Mouse (Mus musculus) neural tube, embryonic 15.5 days (tissue): Measurements from ENCODE around the gene Auh. TPM values are rescaled to one million over a fixed set of nuclear protein-coding genes. Genes with fewer than 3 reads are reported as not detected.

Source experiments
- ATAC-seq: fragments of 200-750 bp; cut with Nextera tagmentation; 2 replicates; pipeline ENCODE4 v1.8.0; 2017; ENCODE audit warnings: mild to moderate bottlenecking, moderate TSS enrichment, moderate library complexity; ENCODE audit not compliant: low FRiP score
- H3K27ac ChIP-seq: fragments of 300-500 bp; sonication (generic); replicated peaks from 2 replicates; pipeline ENCODE4 v1.5.1; 2015; ENCODE audit warnings: mild to moderate bottlenecking, inconsistent platforms
- H3K27me3 ChIP-seq: fragments of 300-500 bp; sonication (generic); replicated peaks from 2 replicates; pipeline ENCODE4 v1.6.1; 2015; ENCODE audit warnings: inconsistent platforms
- H3K36me3 ChIP-seq: fragments of 300-500 bp; sonication (generic); 2 replicates; pipeline ENCODE4 v1.6.1; 2015; ENCODE audit warnings: inconsistent platforms
- H3K4me1 ChIP-seq: fragments of 300-500 bp; sonication (generic); 2 replicates; pipeline ENCODE4 v1.6.1; 2015; ENCODE audit warnings: inconsistent platforms
- H3K4me2 ChIP-seq: fragments of 300-500 bp; sonication (generic); 2 replicates; pipeline ENCODE4 v1.6.1; 2015; ENCODE audit warnings: inconsistent platforms, mild to moderate bottlenecking, moderate library complexity
- H3K4me3 ChIP-seq: fragments of 300-500 bp; sonication (generic); replicated peaks from 2 replicates; pipeline ENCODE4 v1.5.1; 2015; ENCODE audit warnings: mild to moderate bottlenecking, inconsistent platforms
- H3K9ac ChIP-seq: fragments of 300-500 bp; sonication (generic); replicated peaks from 2 replicates; pipeline ENCODE4 v1.6.1; 2015; ENCODE audit warnings: mild to moderate bottlenecking, inconsistent platforms
- H3K9me3 ChIP-seq: fragments of 300-500 bp; sonication (generic); replicated peaks from 2 replicates; pipeline ENCODE4 v1.6.1; 2016; ENCODE audit warnings: inconsistent platforms
- WGBS: fragments of 180-500 bp; shearing (Covaris S2); methylation state at CpG from one replicate; pipeline ENCODE4 v1.1.7; 2015; ENCODE audit warnings: mixed read lengths; 5-methylcytosine and 5-hydroxymethylcytosine counted together
- polyA plus RNA-seq: library from polyadenylated mRNA; unstranded; fragments of >200 nt; fragmentation: Nextera tagmentation; extraction: Ambion mirVana; gene quantifications from 2 replicates; pipeline ENCODE4 v1.2.1, GENCODE M21; 2015

Gene Auh
- polyA plus RNA-seq, 1 experiment from 2014 or later, result 75.7 TPM

- H3K4me1 ChIP-seq, result peaks cover 6% of the 10 kb centered on the region; the same call in 1 of the 2 replicates
- no peak overlapping the region for H3K27ac ChIP-seq
- 63% methylated on average over 16 of the region's 16 CpGs for WGBS
- ATAC-seq, result no peak
- H3K36me3 ChIP-seq, result no peaks in the 10 kb centered on the region
- H3K4me3 ChIP-seq, result no peak overlapping the region
- no peaks in the 10 kb centered on the region for H3K9me3 ChIP-seq
- no peak overlapping the region for H3K9ac ChIP-seq
- no peaks in the 10 kb centered on the region for H3K27me3 ChIP-seq
- H3K4me2 ChIP-seq, result no peak overlapping the region
These were observed 116.6 kb downstream of the Auh start for GRCm38 (mm10) chr13:52812549-52813515.

- Histone ChIP-seq H3K27ac (no peak overlapping the region), H3K9ac (no peak overlapping the region), H3K9me3 (no peaks in the 10 kb centered on the region), H3K36me3 (no peaks in the 10 kb centered on the region), H3K4me2 (no peak overlapping the region), H3K4me3 (no peak overlapping the region), H3K4me1 (0 out of 2 replicates have a peak, but pooled peaks cover 8% of the 10 kb centered on the region), H3K27me3 (no peaks in the 10 kb centered on the region)
- ATAC-seq, result no peak
- 86% methylated on average over 11 of the region's 11 CpGs for WGBS
These were observed 121.8 kb downstream of the Auh start for GRCm38 (mm10) chr13:52807722-52808121.

GRCm38 (mm10) chr13:52806029-52806428 lies 123.5 kb downstream of the Auh start:
- H3K4me1 ChIP-seq, result 0 out of 2 replicates have a peak, but pooled peaks cover 8% of the 10 kb centered on the region
- no peaks in the 10 kb centered on the region for H3K27me3 ChIP-seq
- H3K27ac ChIP-seq, result no peak overlapping the region
- H3K4me2 ChIP-seq, result no peak overlapping the region
- H3K9me3 ChIP-seq, result no peaks in the 10 kb centered on the region
- H3K4me3 ChIP-seq, result no peak overlapping the region
- ATAC-seq, result no peak
- no peaks in the 10 kb centered on the region for H3K36me3 ChIP-seq
- H3K9ac ChIP-seq, result no peak overlapping the region
- WGBS, result 43% methylated on average over 4 of the region's 4 CpGs

- H3K9me3 ChIP-seq, result no peaks in the 10 kb centered on the region
- ATAC-seq, result no peak
- H3K4me1 ChIP-seq, result 0 out of 2 replicates have a peak, but pooled peaks cover 8% of the 10 kb centered on the region
- 65% methylated on average over 6 of the region's 6 CpGs for WGBS
- no peak overlapping the region for H3K9ac ChIP-seq
- no peak overlapping the region for H3K4me2 ChIP-seq
- H3K27me3 ChIP-seq, result no peaks in the 10 kb centered on the region
- H3K27ac ChIP-seq, result no peak overlapping the region
- no peak overlapping the region for H3K4me3 ChIP-seq
- H3K36me3 ChIP-seq, result no peaks in the 10 kb centered on the region
These were observed 123.9 kb downstream of the Auh start for GRCm38 (mm10) chr13:52805581-52805980.

- Histone ChIP-seq H3K4me3 (no peak overlapping the region), H3K9me3 (no peaks in the 10 kb centered on the region), H3K27ac (no peak overlapping the region), H3K4me2 (no peak overlapping the region), H3K36me3 (no peaks in the 10 kb centered on the region), H3K4me1 (0 out of 2 replicates have a peak, but pooled peaks cover 8% of the 10 kb centered on the region), H3K27me3 (no peaks in the 10 kb centered on the region), H3K9ac (no peak overlapping the region)
- 73% methylated on average over 4 of the region's 4 CpGs for WGBS
- no peak for ATAC-seq
These were observed 127.0 kb downstream of the Auh start for GRCm38 (mm10) chr13:52802482-52802881.

- 54% methylated on average over 4 of the region's 4 CpGs for WGBS
These were observed 128.7 kb downstream of the Auh start for GRCm38 (mm10) chr13:52800687-52801341.

GRCm38 (mm10) chr13:52800091-52800490 lies 129.4 kb downstream of the Auh start:
- Histone ChIP-seq H3K4me1 (no peaks in the 10 kb centered on the region), H3K9ac (no peak overlapping the region), H3K27me3 (no peaks in the 10 kb centered on the region), H3K4me2 (no peak overlapping the region), H3K27ac (no peak overlapping the region), H3K36me3 (no peaks in the 10 kb centered on the region), H3K9me3 (no peaks in the 10 kb centered on the region), H3K4me3 (no peak overlapping the region)
- no peak for ATAC-seq
- 79% methylated on average over 2 of the region's 2 CpGs for WGBS

More at GRCm38 (mm10) chr13:52800687-52801341, 128.7 kb downstream of the Auh start:
- Histone ChIP-seq H3K9me3 (no peaks in the 10 kb centered on the region), H3K9ac (no peak overlapping the region), H3K4me2 (no peak overlapping the region), H3K27ac (no peak overlapping the region), H3K27me3 (no peaks in the 10 kb centered on the region), H3K36me3 (no peaks in the 10 kb centered on the region), H3K4me3 (no peak overlapping the region), H3K4me1 (0 out of 2 replicates have a peak, but pooled peaks cover 4% of the 10 kb centered on the region)
- ATAC-seq, result no peak

- Histone ChIP-seq H3K27ac (no peak overlapping the region), H3K36me3 (no peaks in the 10 kb centered on the region), H3K4me2 (no peak overlapping the region), H3K4me3 (no peak overlapping the region), H3K4me1 (no peaks in the 10 kb centered on the region), H3K27me3 (no peaks in the 10 kb centered on the region), H3K9ac (no peak overlapping the region), H3K9me3 (no peaks in the 10 kb centered on the region)
- WGBS, result 94% methylated on average over 4 of the region's 4 CpGs
- no peak for ATAC-seq
These were observed 135.2 kb downstream of the Auh start for GRCm38 (mm10) chr13:52794232-52794631.

- H3K4me2 ChIP-seq, result no peak overlapping the region
- no peaks in the 10 kb centered on the region for H3K36me3 ChIP-seq
- H3K4me1 ChIP-seq, result no peaks in the 10 kb centered on the region
- 93% methylated on average over 13 of the region's 13 CpGs for WGBS
- no peak overlapping the region for H3K27ac ChIP-seq
- no peaks in the 10 kb centered on the region for H3K9me3 ChIP-seq
- H3K27me3 ChIP-seq, result no peaks in the 10 kb centered on the region
- no peak overlapping the region for H3K4me3 ChIP-seq
- ATAC-seq, result no peak
- no peak overlapping the region for H3K9ac ChIP-seq
These were observed 136.0 kb downstream of the Auh start for GRCm38 (mm10) chr13:52793434-52793989.

GRCm38 (mm10) chr13:52792242-52792844 lies 137.1 kb downstream of the Auh start:
- no peaks in the 10 kb centered on the region for H3K9me3 ChIP-seq
- no peak overlapping the region for H3K9ac ChIP-seq
- H3K27ac ChIP-seq, result no peak overlapping the region
- H3K27me3 ChIP-seq, result no peaks in the 10 kb centered on the region
- H3K4me1 ChIP-seq, result no peaks in the 10 kb centered on the region
- no peaks in the 10 kb centered on the region for H3K36me3 ChIP-seq
- H3K4me2 ChIP-seq, result no peak overlapping the region
- no peak for ATAC-seq
- 93% methylated on average over 9 of the region's 9 CpGs for whole genome bisulfite sequencing
- no peak overlapping the region for H3K4me3 ChIP-seq

- 76% methylated on average over 5 of the region's 5 CpGs for WGBS
These were observed 138.6 kb downstream of the Auh start for GRCm38 (mm10) chr13:52790894-52791293.

More at GRCm38 (mm10) chr13:52790894-52791293, 138.6 kb downstream of the Auh start:
- H3K9ac ChIP-seq, result no peak overlapping the region
- no peak overlapping the region for H3K4me3 ChIP-seq
- no peaks in the 10 kb centered on the region for H3K27me3 ChIP-seq
- H3K9me3 ChIP-seq, result no peaks in the 10 kb centered on the region
- no peak overlapping the region for H3K27ac ChIP-seq
- H3K4me2 ChIP-seq, result no peak overlapping the region
- no peak for ATAC-seq
- no peaks in the 10 kb centered on the region for H3K36me3 ChIP-seq
- H3K4me1 ChIP-seq, result no peaks in the 10 kb centered on the region
